Mouse (Mus musculus) gastrocnemius, adult 2 months (tissue): ENCODE data around the gene Galnt13. TPM values are rescaled to one million over a fixed set of nuclear protein-coding genes. Genes with fewer than 3 reads are reported as not detected.
A peak's percentile ranks its signal among the peaks of the same experiment; 100 is the strongest.

Source experiments
- DNase-seq: peaks from one replicate; pipeline ENCODE4 v3.0.0; 2022
- H3K27ac ChIP-seq: fragments of 200-600 bp; 2 replicates; pipeline ENCODE4 v1.8.1; 2022; ENCODE audit warnings: mild to moderate bottlenecking
- H3K4me3 ChIP-seq: fragments of 200-600 bp; 2 replicates; pipeline ENCODE4 v1.8.1; 2022; ENCODE audit warnings: mild to moderate bottlenecking, moderate library complexity
- CTCF ChIP-seq: fragments of 200-600 bp; IDR thresholded peaks from 2 replicates; pipeline ENCODE4 v1.8.1; 2022; ENCODE audit warnings: antibody characterized with exemption, mild to moderate bottlenecking, moderate library complexity
- intact Hi-C: fragments of 180-260 bp; cut with DNase I; formaldehyde crosslinking; loops from one replicate; pipeline ENCODE4 v1.15.1; 2025
- total RNA-seq, 2 experiments: library from RNA; stranded (reverse); gene quantifications; 2 replicates each; pipeline ENCODE4 v1.2.3; 2021

The Galnt13 gene
- total RNA-seq, 2 experiments from 2014 or later = not detected

DNA sequence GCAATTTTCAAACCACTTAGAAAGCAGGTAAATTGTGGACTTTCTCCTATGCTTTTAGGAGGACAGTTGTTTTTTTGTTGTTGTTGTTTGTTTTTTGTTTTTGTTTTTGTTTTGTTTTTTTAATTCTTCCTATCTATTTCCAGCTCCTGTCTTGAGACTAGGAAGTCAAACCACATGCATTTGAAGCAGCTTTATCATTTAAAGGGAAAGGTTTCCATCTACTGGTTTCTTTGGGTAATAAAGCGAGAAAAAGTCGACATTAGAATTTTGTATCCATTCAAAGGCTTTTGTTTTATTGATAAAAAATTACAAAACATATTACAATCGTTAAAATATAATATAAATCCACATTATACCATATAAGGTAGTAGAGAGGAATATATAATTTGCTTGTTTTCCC, 598.5 kb downstream of the Galnt13 start:
- TF ChIP-seq CTCF = no peak
- H3K4me3 ChIP-seq = no peak overlapping the region
- H3K27ac ChIP-seq = no peak overlapping the region
- intact Hi-C loops = no loop called here
- no peak for DNase-seq

DNA sequence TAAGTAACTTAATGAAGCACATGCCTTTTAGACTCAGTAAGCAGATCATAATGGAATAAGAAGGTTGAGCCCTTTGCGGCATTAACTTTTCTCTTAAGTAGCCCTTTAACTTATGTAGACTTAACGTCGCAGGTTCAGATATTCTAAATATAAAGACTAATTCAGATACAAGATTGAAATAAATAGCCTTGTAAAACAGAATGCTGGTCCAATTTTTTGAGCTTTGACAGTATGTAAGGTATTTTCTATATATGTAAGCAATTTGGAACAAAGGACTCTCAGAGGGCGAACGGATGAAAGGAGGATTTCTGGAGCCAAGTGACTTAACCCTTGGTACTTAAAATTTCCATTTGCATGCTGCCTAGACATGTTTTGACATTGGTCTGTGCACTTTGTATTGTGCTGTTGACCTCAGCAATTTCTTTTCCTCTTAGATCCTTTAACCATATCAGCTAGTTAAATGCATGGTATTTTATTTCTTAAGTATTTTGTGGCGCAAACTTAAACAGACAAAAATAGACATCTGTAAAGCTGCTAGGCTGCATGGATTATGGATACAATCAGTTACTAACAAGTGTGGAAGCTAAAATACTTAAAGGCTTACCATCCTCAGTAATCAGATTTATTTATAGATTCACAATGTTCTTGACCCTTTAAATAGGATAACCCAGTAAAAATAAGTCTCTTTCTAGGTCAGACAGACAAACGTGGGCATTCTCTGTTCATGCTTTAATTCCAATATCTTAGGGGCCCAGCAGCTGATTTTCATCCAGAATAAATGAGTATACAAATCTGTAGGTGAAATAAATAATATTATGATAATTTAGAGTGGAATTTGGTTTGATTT, 629.6 kb downstream of the Galnt13 start:
- intact Hi-C loops = no loop called here
- no peak for DNase-seq
- H3K4me3 ChIP-seq = no peak overlapping the region
- TF ChIP-seq CTCF = no peak
- no peak overlapping the region for H3K27ac ChIP-seq

DNA sequence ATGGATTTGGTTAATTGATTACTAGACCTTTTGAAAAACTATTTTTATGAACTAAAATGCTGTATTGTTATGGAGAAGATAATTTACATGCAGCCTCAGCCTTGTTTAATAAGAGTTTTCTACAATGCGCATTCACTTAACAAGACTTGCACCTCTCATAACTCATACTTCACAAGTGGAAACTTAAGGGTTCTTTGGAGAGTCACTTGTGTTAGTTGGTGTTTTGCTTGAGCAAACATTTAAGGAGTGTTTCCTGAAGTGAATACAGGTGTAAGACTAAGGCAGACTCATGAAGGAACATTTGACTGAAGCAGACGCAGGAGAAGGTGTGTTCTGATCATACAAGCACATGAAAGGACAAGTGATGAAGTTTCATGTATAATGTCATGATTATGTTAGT, 649.5 kb downstream of the Galnt13 start:
- Histone ChIP-seq H3K4me3 (no peak overlapping the region), H3K27ac (no peak overlapping the region)
- intact Hi-C loops = no loop called here
- TF ChIP-seq CTCF = no peak
- no peak for DNase-seq

DNA sequence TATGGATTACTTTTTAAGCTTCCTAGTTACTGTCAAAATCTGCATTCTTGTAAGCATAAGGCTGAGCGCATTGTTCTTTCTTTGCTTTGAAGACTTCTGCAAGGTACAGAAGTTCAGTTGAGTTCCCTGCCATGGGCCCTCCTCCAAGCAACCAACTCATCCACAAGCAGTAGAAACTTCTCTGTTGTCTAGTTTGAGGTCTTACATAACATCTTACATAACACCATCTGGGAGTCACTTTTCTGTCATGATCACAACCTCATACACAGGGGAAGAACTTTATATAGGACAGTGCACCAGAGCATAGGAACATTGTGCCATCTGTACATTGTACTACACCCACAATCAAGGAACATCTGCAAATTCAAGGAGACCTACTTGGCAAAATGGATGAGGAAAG, 651.9 kb downstream of the Galnt13 start:
- TF ChIP-seq CTCF = no peak

DNA sequence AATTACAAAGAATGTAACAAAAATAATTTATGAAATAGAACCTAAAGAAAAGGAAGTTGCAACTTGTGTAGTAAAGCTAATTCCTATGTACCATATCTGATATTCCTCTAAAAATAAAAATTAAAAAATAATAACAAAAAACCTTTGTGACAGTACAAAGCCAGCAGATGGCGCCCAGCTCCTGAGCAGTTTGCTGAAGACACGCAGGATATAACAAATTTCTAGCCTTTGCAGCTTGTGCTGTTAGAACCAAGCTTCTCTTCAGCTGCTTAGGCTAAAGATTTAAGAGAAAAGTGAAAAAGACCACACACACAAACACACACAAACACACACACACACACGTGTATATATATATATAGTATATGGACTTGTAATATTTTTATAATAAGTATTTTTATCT, 654.2 kb downstream of the Galnt13 start:
- DNase-seq = no peak
- no peak overlapping the region for H3K27ac ChIP-seq
- H3K4me3 ChIP-seq = no peak overlapping the region
- intact Hi-C loops = loop anchor here (10.0 kb wide), 1 partner anchor 934 kb away; no protein-coding TSS in a partner anchor
- TF ChIP-seq CTCF = peak; percentile 37; the same call in 1 of the 2 replicates

More for the DNA sequence above, 651.9 kb downstream of the Galnt13 start:
- Histone ChIP-seq H3K27ac (no peak overlapping the region), H3K4me3 (no peak overlapping the region)
- no peak for DNase-seq
- intact Hi-C loops = no loop called here

DNA sequence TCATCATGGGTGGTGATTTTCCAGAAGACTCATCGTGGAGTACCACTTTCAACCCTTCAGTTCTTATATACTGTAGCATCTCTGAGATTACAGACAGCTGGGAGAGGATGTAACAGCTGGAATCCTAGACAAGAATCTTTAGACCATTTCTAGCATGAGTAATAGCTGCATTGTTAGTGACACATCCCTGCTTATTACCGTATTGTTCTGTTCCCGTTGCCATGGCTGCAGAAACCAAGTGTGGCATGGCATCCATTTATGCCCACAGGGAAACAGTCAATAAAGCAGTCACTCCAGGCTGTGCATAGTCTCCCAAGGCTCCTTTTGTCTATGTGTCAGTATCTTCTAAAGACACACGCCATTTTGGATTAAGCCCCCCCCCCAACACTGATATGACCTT, 655.4 kb downstream of the Galnt13 start:
- intact Hi-C loops = loop anchor here (10.0 kb wide), 1 partner anchor 933 kb away; no protein-coding TSS in a partner anchor
- TF ChIP-seq CTCF = no peak
- no peak overlapping the region for H3K27ac ChIP-seq

DNA sequence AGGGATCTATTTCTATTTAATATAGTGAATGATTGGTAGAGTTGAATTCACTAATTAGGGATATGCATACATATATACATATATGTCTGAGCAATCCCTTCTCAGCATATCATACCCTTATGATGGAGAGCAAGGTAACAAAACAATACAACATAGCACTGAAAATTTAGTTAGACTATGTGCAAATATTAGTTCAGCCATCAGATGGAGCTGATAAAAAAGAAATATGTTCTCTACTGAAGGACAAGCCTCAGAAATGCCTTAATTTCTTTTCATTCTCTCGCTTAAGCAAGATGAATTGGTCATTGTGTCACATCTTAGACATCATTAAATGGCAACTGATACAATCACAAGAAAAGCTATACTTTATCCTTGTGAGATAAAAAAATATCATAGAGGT, 663.0 kb downstream of the Galnt13 start:
- TF ChIP-seq CTCF = no peak
- Histone ChIP-seq H3K4me3 (no peak overlapping the region), H3K27ac (no peak overlapping the region)
- DNase-seq = no peak
- intact Hi-C loops = loop anchor here (10.0 kb wide), 1 partner anchor 926 kb away; no protein-coding TSS in a partner anchor

More for the DNA sequence above, 655.4 kb downstream of the Galnt13 start:
- DNase-seq = no peak
- H3K4me3 ChIP-seq = no peak overlapping the region

DNA sequence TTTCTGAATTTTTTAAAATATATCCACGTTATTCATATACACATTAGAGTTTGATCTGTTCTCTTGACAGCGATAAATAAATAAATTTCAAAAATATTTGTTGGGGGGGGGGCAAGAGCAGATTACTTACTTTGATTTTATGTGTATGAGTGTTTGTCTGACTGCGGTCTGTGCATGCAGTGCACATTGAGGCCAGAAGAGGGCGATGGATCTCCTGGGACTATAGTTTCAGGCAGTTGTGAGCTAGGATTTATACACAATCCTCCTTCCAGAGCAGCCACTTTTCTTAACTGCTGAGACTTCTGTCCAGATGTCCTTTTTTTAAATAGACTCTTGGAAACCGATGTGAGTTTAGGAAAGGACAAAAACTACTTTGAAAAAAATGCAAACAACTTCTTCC, 665.2 kb downstream of the Galnt13 start:
- intact Hi-C loops = no loop called here
- Histone ChIP-seq H3K27ac (no peak overlapping the region), H3K4me3 (no peak overlapping the region)
- no peak for DNase-seq
- TF ChIP-seq CTCF = peak; percentile 15; the same call in 1 of the 2 replicates

DNA sequence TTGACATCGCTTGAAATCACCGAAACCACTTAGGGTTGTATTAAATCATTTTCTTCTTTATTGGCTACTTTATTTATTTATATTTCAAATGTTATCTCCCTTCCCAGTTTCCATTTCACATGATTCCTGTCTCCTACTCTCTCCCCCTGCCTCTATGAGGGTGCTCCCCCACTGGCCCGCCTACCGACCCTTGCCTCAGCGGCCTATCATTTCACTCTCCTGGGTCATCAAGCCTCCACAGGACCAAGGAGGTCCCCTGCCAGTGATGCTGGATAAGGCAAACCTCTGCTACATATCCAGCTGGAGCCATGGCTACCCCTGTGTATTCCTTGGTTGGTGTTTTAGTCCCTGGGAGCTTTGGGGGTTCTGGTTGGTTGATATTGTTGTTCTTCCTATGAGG, 667.4 kb downstream of the Galnt13 start:
- Histone ChIP-seq H3K4me3 (no peak overlapping the region), H3K27ac (no peak overlapping the region)
- no peak for DNase-seq
- no peak for TF ChIP-seq CTCF
- intact Hi-C loops = no loop called here

DNA sequence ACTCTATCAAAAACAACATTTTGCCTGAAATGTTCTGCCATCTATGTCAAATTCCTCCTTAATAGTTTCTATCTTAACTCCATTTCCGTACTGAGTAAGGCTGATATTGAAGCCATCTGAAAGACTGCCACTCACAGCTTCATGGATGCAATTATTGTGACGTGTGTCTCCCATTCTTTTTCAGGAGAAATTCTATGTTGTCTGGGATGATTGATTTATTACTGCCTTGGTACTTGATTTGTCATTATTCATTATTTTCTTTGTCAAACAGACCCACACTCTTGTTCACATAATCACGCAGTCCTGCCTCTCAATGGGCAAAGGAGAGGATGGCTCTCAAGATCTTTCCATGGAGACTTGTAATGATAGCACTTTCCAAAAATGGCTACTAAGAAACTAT, 671.7 kb downstream of the Galnt13 start:
- no peak for TF ChIP-seq CTCF
- DNase-seq = no peak
- intact Hi-C loops = no loop called here
- Histone ChIP-seq H3K4me3 (no peak overlapping the region), H3K27ac (no peak overlapping the region)

DNA sequence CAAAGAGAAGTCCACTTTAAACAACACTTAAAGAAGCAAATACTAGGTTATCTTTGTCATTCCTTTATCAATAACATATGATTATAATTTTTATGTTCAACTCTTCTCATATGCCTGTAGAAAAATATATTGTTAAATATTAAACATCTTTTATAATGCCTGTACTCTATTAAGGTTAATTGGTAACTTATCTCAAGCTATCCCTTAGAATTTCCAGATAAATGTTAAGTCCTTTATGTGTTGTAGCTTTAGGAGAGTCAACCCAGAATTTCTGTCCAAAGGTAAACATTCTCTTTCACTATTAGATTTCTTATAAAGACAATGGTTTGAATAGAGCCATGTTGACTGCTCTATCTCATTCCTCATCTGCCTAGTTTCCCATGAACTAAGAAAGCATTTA, 717.0 kb downstream of the Galnt13 start:
- DNase-seq = no peak
- intact Hi-C loops = no loop called here
- no peak overlapping the region for H3K4me3 ChIP-seq
- no peak for TF ChIP-seq CTCF
- H3K27ac ChIP-seq = no peak overlapping the region

DNA sequence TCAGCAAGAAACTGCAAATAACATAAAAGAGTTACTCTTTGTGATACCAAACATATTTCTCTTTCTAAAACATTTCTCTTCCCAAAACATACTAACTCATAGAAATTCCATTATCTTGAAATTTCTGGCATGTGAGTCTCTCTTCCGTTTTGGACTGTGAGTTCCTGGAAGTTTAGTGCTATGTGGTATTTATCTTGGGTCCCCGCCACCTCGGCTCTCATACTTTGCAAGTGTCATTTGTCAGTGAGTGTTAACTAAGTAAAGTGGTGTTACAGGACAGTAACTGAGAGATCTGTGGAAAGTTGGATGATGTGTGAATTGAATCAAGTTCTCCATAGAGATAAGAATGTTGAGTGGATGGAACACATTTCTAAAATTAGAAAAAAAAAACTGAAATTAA, 728.7 kb downstream of the Galnt13 start:
- no peak overlapping the region for H3K4me3 ChIP-seq
- DNase-seq = no peak
- TF ChIP-seq CTCF = no peak
- intact Hi-C loops = no loop called here
- H3K27ac ChIP-seq = no peak overlapping the region
